In the genomic region with DNA sequence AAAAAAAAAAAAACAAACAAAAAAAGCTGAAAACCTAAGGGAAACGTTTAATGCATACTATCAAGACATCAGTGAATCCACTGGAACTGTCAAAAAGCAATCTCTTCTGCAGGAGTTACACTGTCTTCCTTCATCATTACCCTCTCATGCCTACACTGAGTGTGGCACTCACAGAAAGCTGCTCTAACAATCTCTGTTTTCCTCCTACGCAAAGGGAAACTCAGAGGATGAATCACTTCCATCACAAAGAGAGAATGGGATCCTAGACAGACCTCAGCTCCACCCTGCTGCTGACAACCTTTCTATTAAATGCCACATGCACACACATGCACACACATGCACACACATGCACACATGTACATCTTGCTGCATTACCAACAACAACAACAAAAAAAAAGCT, we compare ENCODE assay signal across 20 mouse cellular contexts.
DNase-seq lines count a peak whose midpoint lies in the region; ATAC-seq lines count a peak whose summit lies in the region.
"Had no signal": no experiment of that assay in that cellular context is flagged by ENCODE, and none has a peak within 500 bp of the region (broad histone marks: within the 10 kb centered on the region; RNA-seq: fewer than 3 reads in every experiment).

No protein-coding gene starts in this region.

- ATAC-seq in frontal cortex, adult (ENCODE audit: low TSS enrichment): peak; percentile 91
- ATAC-seq: forebrain, embryonic 13.5 days; forebrain, embryonic 15.5 days; forebrain, postnatal 0 days had no signal

- DNase-seq in frontal cortex, postnatal 14 days (ENCODE audit: low spot score in 2 of 2): no peak
- DNase-seq in layer of hippocampus, adult 9-10 months (ENCODE audit: low spot score): peak; percentile 22
- no peak for DNase-seq in layer of hippocampus, postnatal 25 days (ENCODE audit: extremely low spot score in 1 of 2, low spot score in 1 of 2)
- DNase-seq in 3T3-L1 (ENCODE audit: low read depth, low spot score): peak; percentile 39
- peak; percentile 59 for DNase-seq in telencephalon, adult 2 months (ENCODE audit: low read depth, low spot score)
- no peak for DNase-seq in c-Kit-positive CD71-positive TER-119-positive erythroid progenitor cells, embryonic 14.5 days (ENCODE audit: low spot score)
- DNase-seq: adrenal gland, adult 2 months; adrenal gland, postnatal 10 days; adrenal gland, postnatal 25 days; cerebellum, adult 11 months; cerebellum, adult 18-20 months; cerebellum, adult 8-10 months; cerebellum, adult 9-11 months; cerebellum, postnatal 14 days; cerebellum, postnatal 36 days; embryo, embryonic 11 days; forebrain, postnatal 0 days had no signal

Comparison
In these comparisons a context has a peak if more than half of its experiments do, and no peak if none do; other contexts are left out.
1. DNase-seq: peak in layer of hippocampus, adult 9-10 months (single experiment), 3T3-L1 (single experiment) and telencephalon, adult 2 months (single experiment); none in frontal cortex, postnatal 14 days (0 of 2), layer of hippocampus, postnatal 25 days (0 of 2) and c-Kit-positive CD71-positive TER-119-positive erythroid progenitor cells, embryonic 14.5 days (single experiment).